Mouse (Mus musculus) ovary, postnatal 14 days (tissue): ENCODE data around the gene Atp5d.

Experiments used
- DNase-seq: peaks from one replicate; pipeline ENCODE4 v3.0.0; 2022; ENCODE audit warnings: low spot score

The Atp5d gene

GRCm38 (mm10) chr10:80187739-80188138, 49.3 kb downstream of the Atp5d start:
- no peak for DNase-seq

GRCm38 (mm10) chr10:80188453-80189024, 50.1 kb downstream of the Atp5d start:
- DNase-seq = no peak

GRCm38 (mm10) chr10:80189999-80190398, 51.6 kb downstream of the Atp5d start:
- no peak for DNase-seq

- DNase-seq = no peak
Observed at GRCm38 (mm10) chr10:80190491-80191051, 52.1 kb downstream of the Atp5d start.

- DNase-seq = no peak
Observed at GRCm38 (mm10) chr10:80193976-80194375, 55.5 kb downstream of the Atp5d start.

- DNase-seq = no peak
Observed at GRCm38 (mm10) chr10:80194441-80194840, 56.0 kb downstream of the Atp5d start.
